Mouse (Mus musculus) neural tube, embryonic 12.5 days (tissue): ENCODE results near the gene Rab11fip2. TPM values are rescaled to one million over a fixed set of nuclear protein-coding genes. Genes with fewer than 3 reads are reported as not detected.

Source experiments
- ATAC-seq: fragments of 200-750 bp; cut with Nextera tagmentation; 2 replicates; pipeline ENCODE4 v1.8.0; 2017; ENCODE audit warnings: low read depth, mild to moderate bottlenecking, moderate TSS enrichment, moderate library complexity; ENCODE audit not compliant: low FRiP score
- H3K27ac ChIP-seq: fragments of 300-500 bp; sonication (generic); 2 replicates; pipeline ENCODE4 v1.5.1; 2016
- H3K27me3 ChIP-seq: fragments of 300-500 bp; sonication (generic); replicated peaks from 2 replicates; pipeline ENCODE4 v1.6.1; 2016; ENCODE audit warnings: mild to moderate bottlenecking
- H3K36me3 ChIP-seq: fragments of 300-500 bp; sonication (generic); 2 replicates; pipeline ENCODE4 v1.6.1; 2016; ENCODE audit warnings: mild to moderate bottlenecking
- H3K4me1 ChIP-seq: fragments of 300-500 bp; sonication (generic); 2 replicates; pipeline ENCODE4 v1.6.1; 2016
- H3K4me2 ChIP-seq: fragments of 300-500 bp; sonication (generic); replicated peaks from 2 replicates; pipeline ENCODE4 v1.6.1; 2016; ENCODE audit warnings: mild to moderate bottlenecking
- H3K4me3 ChIP-seq: fragments of 300-500 bp; sonication (generic); 2 replicates; pipeline ENCODE4 v1.5.1; 2016
- H3K9ac ChIP-seq: fragments of 300-500 bp; sonication (generic); 2 replicates; pipeline ENCODE4 v1.6.1; 2016; ENCODE audit warnings: mild to moderate bottlenecking
- H3K9me3 ChIP-seq: fragments of 300-500 bp; sonication (generic); 2 replicates; pipeline ENCODE4 v1.6.1; 2016; ENCODE audit warnings: mild to moderate bottlenecking
- WGBS: fragments of 180-500 bp; shearing (Covaris S2); methylation state at CpG from one replicate; pipeline ENCODE4 v1.1.7; 2016; 5-methylcytosine and 5-hydroxymethylcytosine counted together
- polyA plus RNA-seq: library from polyadenylated mRNA; unstranded; fragments of >200 nt; fragmentation: Nextera tagmentation; extraction: Ambion mirVana; gene quantifications from 2 replicates; pipeline ENCODE4 v1.2.1, GENCODE M21; 2016

The Rab11fip2 gene
- polyA plus RNA-seq, 1 experiment from 2014 or later: 5.4 TPM

DNA sequence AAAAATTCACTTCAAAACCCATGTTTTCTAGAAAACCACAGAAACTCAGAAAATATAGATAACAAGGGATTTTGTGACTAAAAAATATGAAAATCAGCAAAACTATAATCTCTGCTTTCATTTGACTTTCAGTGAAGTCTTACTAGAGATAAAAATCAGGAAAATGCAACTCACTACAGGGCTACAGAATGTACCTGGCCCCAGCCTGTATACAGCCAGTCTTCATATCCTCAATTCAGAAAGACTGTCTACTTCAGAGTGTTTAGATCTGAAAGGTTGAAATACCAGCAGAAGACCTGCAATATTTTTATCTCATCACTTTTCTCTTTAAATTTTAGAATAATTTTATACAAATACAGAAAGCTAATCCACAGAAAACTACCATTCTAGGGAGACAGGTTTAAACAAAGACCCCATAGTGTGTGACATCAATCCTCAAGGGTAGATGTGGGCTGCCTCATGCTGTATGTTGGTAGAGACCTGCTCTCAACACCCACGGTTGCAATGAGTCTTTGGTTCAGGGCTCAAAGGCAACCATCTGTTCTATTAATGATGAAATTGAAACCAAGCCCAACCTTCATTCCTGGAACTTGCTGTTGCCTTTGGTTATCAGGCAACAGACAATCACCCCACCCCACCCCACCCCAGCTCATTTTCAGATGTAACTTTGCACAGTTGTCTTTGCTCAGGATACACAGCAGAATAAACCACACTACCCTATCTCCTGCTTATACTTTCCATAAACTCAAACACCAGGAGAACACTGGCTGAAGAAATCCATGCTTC is 38.0 kb downstream of the Rab11fip2 start:
- H3K36me3 ChIP-seq: peaks cover 8% of the 10 kb centered on the region
- H3K27me3 ChIP-seq: no peaks in the 10 kb centered on the region
- H3K4me2 ChIP-seq: no peak overlapping the region
- WGBS: 71% methylated on average over 1 of the region's 1 CpGs
- H3K27ac ChIP-seq: no peak overlapping the region
- no peak for ATAC-seq
- H3K9ac ChIP-seq: no peak overlapping the region
- no peaks in the 10 kb centered on the region for H3K4me1 ChIP-seq
- no peak overlapping the region for H3K4me3 ChIP-seq
- H3K9me3 ChIP-seq: no peaks in the 10 kb centered on the region

DNA sequence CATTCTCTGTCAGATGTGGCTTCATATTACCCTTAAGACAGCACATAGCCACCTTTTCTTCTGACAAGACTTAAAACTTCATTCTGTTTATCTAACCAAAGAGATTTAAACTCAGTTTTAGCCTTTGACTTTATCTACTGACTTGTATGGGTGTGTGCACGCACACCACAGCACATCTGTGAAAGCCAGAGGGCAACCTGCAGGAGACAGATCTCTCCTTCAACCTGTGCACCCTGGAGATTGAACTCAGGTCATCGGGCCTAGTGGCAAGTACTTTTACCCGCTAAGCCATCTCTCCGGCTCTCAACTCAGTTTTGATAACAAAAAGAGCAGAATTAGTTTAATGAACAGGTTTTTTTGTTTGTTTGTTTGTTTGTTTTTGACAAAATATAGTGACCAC is 43.5 kb downstream of the Rab11fip2 start:
- Histone ChIP-seq H3K9ac (no peak overlapping the region), H3K4me1 (no peaks in the 10 kb centered on the region), H3K36me3 (no peaks in the 10 kb centered on the region; the same call in 1 of the 2 replicates), H3K4me3 (no peak overlapping the region), H3K27me3 (no peaks in the 10 kb centered on the region), H3K27ac (no peak overlapping the region), H3K9me3 (no peaks in the 10 kb centered on the region), H3K4me2 (no peak overlapping the region)
- WGBS: 91% methylated on average over 4 of the region's 4 CpGs
- ATAC-seq: no peak

DNA sequence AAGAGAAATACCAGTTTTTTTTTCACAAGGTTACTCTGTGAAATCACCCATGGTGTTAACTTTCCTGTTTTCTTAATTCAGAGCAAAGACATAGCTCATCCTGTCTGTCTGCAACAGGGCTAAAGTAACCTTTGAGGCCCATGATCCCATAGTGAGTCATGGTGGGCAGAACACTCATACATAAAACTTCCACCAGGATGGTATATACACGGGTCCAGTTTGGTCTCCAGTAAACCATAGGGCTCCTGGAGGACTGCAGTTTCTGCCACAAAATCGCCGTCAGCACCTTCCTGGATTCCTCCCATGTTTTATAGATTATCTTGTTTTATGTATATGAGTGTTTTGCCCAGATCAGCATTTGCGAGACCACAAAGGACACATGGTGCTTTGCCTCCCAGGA is 45.2 kb downstream of the Rab11fip2 start:
- H3K4me3 ChIP-seq: no peak overlapping the region
- H3K9me3 ChIP-seq: no peaks in the 10 kb centered on the region
- no peaks in the 10 kb centered on the region for H3K27me3 ChIP-seq
- H3K4me2 ChIP-seq: no peak overlapping the region
- H3K4me1 ChIP-seq: no peaks in the 10 kb centered on the region
- no peak overlapping the region for H3K27ac ChIP-seq
- ATAC-seq: no peak
- no peak overlapping the region for H3K9ac ChIP-seq
- no peaks in the 10 kb centered on the region; the same call in 1 of the 2 replicates for H3K36me3 ChIP-seq
- 85% methylated on average over 4 of the region's 4 CpGs for whole genome bisulfite sequencing

DNA sequence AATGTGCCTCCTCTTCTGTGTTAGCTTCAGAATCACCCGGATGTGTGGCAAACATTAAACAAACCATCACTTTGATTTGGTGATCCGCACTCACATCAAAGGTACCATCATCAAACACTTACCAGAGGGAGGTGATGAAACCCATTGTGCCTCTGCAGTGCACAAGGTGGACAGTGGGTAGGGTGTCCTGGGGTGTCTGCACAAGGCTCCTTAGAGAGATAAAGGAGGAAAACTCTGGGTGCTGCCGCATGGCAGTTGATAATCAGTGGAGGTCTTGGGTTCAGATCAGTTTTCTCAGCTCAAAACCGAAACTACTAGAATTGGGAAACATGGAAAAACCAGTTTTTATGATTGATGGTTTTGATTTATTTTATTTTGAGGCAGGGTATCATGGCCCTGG is 54.1 kb downstream of the Rab11fip2 start:
- WGBS: 81% methylated on average over 4 of the region's 4 CpGs
- H3K4me3 ChIP-seq: no peak overlapping the region
- H3K4me1 ChIP-seq: no peaks in the 10 kb centered on the region
- H3K4me2 ChIP-seq: no peak overlapping the region
- H3K9ac ChIP-seq: no peak overlapping the region
- H3K9me3 ChIP-seq: no peaks in the 10 kb centered on the region
- no peaks in the 10 kb centered on the region for H3K27me3 ChIP-seq
- no peak for ATAC-seq
- H3K27ac ChIP-seq: no peak overlapping the region
- H3K36me3 ChIP-seq: no peaks in the 10 kb centered on the region

DNA sequence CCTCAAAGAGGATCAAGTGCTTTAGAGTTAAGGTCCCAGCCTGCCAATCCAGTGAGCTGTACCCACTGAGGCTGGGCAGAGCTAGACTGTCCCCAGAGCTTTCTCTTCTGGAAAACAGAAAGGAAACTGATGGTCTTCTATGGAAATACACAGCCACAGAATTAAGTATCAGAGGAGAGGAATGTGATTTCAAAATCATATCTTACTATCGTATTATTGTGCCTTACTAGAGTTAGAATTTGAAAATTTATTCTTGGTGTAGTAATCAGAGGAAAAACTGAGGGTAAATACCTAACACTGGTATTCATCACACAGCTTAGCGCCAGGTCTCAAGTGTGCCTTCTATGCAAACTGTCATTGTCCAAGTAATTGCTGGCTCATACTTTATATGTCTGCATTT is 54.6 kb downstream of the Rab11fip2 start:
- Histone ChIP-seq H3K27ac (no peak overlapping the region), H3K27me3 (no peaks in the 10 kb centered on the region), H3K4me2 (no peak overlapping the region), H3K9ac (no peak overlapping the region), H3K4me3 (no peak overlapping the region), H3K9me3 (no peaks in the 10 kb centered on the region), H3K36me3 (no peaks in the 10 kb centered on the region), H3K4me1 (no peaks in the 10 kb centered on the region)
- WGBS: 93% methylated on average over 2 of the region's 2 CpGs
- no peak for ATAC-seq

DNA sequence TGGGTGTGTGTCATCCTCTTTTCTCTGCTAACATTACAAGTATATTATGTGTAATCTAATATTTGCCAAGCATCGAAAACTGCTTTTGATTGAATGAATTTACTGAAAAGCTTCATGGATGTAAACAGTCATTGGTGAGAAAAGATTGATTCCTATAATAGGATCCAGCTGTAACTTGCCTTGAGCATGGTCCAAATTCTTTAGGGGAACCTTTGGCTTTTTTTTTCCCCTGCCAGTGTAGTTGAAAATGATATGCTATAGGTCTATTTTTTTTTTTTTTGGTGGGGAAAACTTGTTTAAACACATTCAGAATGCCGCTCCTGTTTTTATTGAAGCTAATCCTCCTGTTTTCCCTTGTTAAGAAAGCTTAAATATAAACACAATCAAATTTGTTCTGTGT is 55.6 kb downstream of the Rab11fip2 start:
- Histone ChIP-seq H3K4me1 (no peaks in the 10 kb centered on the region), H3K9ac (no peak overlapping the region), H3K27me3 (no peaks in the 10 kb centered on the region), H3K9me3 (no peaks in the 10 kb centered on the region), H3K36me3 (no peaks in the 10 kb centered on the region), H3K4me2 (no peak overlapping the region), H3K4me3 (no peak overlapping the region), H3K27ac (no peak overlapping the region)
- no peak for ATAC-seq
- WGBS: 83% methylated on average over 2 of the region's 2 CpGs

DNA sequence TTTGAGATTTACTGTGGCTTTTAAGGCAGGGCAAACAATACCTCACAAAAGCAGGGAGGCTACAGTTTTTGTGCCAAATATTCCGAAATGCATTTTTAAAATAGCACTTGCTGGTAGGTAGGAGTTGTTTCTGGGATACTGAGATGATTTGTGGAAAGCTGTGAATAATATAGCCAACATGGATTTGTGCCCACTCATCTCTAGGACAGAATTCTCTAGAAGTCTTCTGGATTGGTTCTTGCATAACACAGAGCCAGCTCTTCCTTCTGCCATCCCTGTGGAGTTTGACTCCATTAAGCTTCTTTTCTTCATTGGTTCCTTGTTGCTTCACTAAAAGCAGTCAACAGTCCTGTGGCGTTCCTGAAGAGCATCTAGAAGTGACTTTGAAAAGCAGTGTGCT is 58.2 kb downstream of the Rab11fip2 start:
- H3K9ac ChIP-seq: no peak overlapping the region
- H3K4me1 ChIP-seq: no peaks in the 10 kb centered on the region
- no peaks in the 10 kb centered on the region for H3K36me3 ChIP-seq
- ATAC-seq: no peak
- WGBS: 85% methylated on average over 2 of the region's 2 CpGs
- H3K4me3 ChIP-seq: no peak overlapping the region
- no peak overlapping the region for H3K27ac ChIP-seq
- H3K4me2 ChIP-seq: no peak overlapping the region
- H3K27me3 ChIP-seq: no peaks in the 10 kb centered on the region
- no peaks in the 10 kb centered on the region for H3K9me3 ChIP-seq

DNA sequence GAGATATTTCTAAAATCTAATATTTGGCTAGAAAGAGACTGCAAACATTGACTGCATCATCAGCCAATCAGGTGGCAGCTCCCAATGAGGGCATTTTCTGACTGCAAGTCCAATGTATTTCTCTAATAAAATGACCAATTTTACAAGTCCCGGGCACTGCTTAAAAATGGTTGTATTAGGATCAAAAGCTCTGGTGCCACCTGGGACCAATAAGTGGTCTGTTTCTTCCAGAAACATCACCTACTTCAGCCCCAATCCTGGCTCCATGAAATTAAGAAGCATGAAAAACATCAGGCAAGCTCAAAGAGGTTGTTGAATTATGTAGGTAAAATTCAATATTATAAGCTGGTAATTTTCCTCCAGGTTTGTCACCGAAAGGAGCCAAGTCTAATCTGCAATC is 66.2 kb downstream of the Rab11fip2 start:
- no peaks in the 10 kb centered on the region for H3K27me3 ChIP-seq
- H3K4me1 ChIP-seq: no peaks in the 10 kb centered on the region
- no peak for ATAC-seq
- no peak overlapping the region for H3K4me2 ChIP-seq
- H3K4me3 ChIP-seq: no peak overlapping the region
- H3K9me3 ChIP-seq: no peaks in the 10 kb centered on the region
- H3K9ac ChIP-seq: no peak overlapping the region
- H3K36me3 ChIP-seq: no peaks in the 10 kb centered on the region
- 96% methylated on average over 2 of the region's 2 CpGs for WGBS
- no peak overlapping the region for H3K27ac ChIP-seq

DNA sequence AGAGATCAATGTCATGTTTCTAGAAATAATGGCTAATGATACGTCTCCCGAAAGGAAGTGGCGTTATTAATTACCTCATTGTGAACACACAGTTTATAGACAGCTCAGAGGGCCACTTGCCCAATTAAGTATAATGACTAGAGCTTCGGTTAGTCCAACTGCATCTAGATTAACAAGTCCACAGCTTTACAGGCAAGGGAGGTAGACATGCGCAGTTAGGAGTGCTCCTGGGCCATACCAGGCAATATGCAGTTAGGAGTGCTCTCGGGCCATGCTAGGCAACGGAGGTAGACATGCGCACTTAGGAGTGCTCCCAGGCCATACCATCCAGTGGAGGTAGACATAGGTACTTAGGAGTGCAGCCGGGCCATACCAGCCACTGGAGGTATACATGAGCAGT is 76.8 kb downstream of the Rab11fip2 start:
- H3K4me3 ChIP-seq: no peak overlapping the region
- H3K9me3 ChIP-seq: no peaks in the 10 kb centered on the region
- H3K36me3 ChIP-seq: no peaks in the 10 kb centered on the region
- H3K27me3 ChIP-seq: no peaks in the 10 kb centered on the region
- H3K9ac ChIP-seq: no peak overlapping the region
- 82% methylated on average over 9 of the region's 9 CpGs for WGBS
- no peak overlapping the region for H3K27ac ChIP-seq
- no peak overlapping the region for H3K4me2 ChIP-seq
- H3K4me1 ChIP-seq: no peaks in the 10 kb centered on the region
- no peak for ATAC-seq

DNA sequence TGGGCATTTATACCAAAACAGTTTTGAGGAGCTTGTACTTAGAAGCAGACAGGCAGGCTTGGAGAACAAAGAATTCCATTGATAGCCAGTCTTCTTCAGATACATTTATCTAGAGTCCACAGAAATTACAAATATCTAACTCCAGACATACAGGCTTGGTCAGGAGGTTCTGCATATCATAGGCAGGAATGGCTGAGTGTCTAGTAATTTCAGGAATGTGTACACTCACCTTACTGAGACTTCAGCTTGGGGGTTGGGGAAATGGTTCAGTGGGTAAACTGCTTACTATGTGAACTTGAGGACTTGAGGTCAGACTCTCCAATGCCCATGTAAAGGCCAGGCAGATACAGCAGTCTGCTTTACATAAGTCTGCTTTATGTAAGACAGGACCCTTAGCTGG is 81.0 kb downstream of the Rab11fip2 start:
- Histone ChIP-seq H3K9me3 (no peaks in the 10 kb centered on the region), H3K9ac (no peak overlapping the region), H3K4me2 (no peak overlapping the region), H3K27ac (no peak overlapping the region), H3K27me3 (no peaks in the 10 kb centered on the region), H3K36me3 (no peaks in the 10 kb centered on the region), H3K4me1 (no peaks in the 10 kb centered on the region), H3K4me3 (no peak overlapping the region)
- ATAC-seq: no peak

DNA sequence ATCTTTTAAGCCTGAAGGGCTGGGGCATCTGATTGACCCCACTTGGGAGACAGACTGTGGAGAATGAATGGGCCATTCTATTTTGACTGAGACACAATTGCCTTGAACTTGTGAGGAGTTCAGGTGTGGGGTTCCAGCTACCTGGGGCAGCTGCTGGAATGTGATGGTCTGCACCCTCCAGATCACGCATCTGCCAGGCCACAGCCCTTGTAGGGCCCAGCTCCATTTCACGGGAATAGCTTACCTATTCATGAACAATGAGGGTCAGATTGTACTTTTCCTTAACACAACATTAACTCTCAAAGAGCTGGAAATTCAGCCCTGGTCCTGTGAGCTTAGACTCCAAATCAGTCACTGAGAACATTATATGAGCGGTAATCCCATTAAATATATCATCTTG is 82.7 kb downstream of the Rab11fip2 start:
- no peak overlapping the region for H3K27ac ChIP-seq
- no peak overlapping the region for H3K9ac ChIP-seq
- H3K4me3 ChIP-seq: no peak overlapping the region
- H3K4me2 ChIP-seq: no peak overlapping the region
- H3K36me3 ChIP-seq: no peaks in the 10 kb centered on the region
- no peaks in the 10 kb centered on the region for H3K9me3 ChIP-seq
- no peaks in the 10 kb centered on the region for H3K4me1 ChIP-seq
- ATAC-seq: no peak
- WGBS: 64% methylated on average over 3 of the region's 3 CpGs
- H3K27me3 ChIP-seq: no peaks in the 10 kb centered on the region

DNA sequence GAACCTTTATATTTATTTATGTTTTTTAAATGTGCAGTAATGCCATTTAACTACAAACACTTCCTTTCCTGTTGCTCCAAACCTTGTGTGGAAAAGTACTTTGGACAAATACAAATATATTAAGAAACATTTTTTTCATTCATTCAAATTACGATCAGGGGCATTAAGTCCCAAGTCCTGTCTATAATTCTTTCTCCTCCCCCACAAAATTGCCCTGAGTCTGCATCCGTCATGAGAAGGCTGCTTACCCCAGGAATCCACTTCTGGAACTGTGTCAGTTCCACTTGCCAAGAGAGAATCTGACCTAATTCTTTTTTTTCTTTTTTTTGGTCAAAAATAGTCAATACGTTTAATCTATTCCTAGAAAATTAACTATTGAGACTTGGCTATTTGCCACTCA is 90.4 kb downstream of the Rab11fip2 start:
- no peaks in the 10 kb centered on the region for H3K9me3 ChIP-seq
- H3K36me3 ChIP-seq: no peaks in the 10 kb centered on the region
- H3K4me1 ChIP-seq: no peaks in the 10 kb centered on the region
- H3K4me2 ChIP-seq: no peak overlapping the region
- no peaks in the 10 kb centered on the region for H3K27me3 ChIP-seq
- no peak overlapping the region for H3K9ac ChIP-seq
- WGBS: 74% methylated on average over 3 of the region's 3 CpGs
- ATAC-seq: no peak
- H3K4me3 ChIP-seq: no peak overlapping the region
- no peak overlapping the region for H3K27ac ChIP-seq
